Mouse (Mus musculus) heart, postnatal 0 days (tissue): ENCODE measurements around the gene Crtc2.

Source experiments
- CTCF ChIP-seq: IDR thresholded peaks from 2 replicates; pipeline ENCODE4 v1.5.1; 2016; ENCODE audit warnings: antibody characterized with exemption, control low read depth, low read depth
- EP300 ChIP-seq: IDR thresholded peaks from 2 replicates; pipeline ENCODE4 v1.6.1; 2016; ENCODE audit warnings: antibody characterized with exemption, low read depth

- TF ChIP-seq CTCF (no peak), EP300 (no peak)
Observed at GRCm38 (mm10) chr3:90215825-90216380, 38.1 kb upstream of the Crtc2 start.
